Mouse (Mus musculus) bone marrow macrophage, adult 2 months (primary cell): ENCODE measurements around the gene Bspry. TPM values are rescaled to one million over a fixed set of nuclear protein-coding genes. Genes with fewer than 3 reads are reported as not detected.

Experiments
- H3K27ac ChIP-seq: 2 replicates; pipeline ENCODE4 v1.5.1; 2012; ENCODE audit warnings: low read depth, low read length; ENCODE audit not compliant: insufficient read depth
- H3K4me1 ChIP-seq: 2 replicates; pipeline ENCODE4 v1.6.1; 2012; ENCODE audit warnings: low read length; ENCODE audit not compliant: control insufficient read depth, insufficient read depth
- H3K4me3 ChIP-seq: 2 replicates; pipeline ENCODE4 v1.5.1; 2012; ENCODE audit warnings: mild to moderate bottlenecking, low read length, moderate library complexity; ENCODE audit not compliant: insufficient read depth
- CTCF ChIP-seq: IDR thresholded peaks from 2 replicates; pipeline ENCODE4 v1.5.1; 2012; ENCODE audit warnings: low read depth, mild to moderate bottlenecking, low read length, moderate library complexity
- POLR2A ChIP-seq: IDR thresholded peaks from 2 replicates; pipeline ENCODE4 v1.6.1; 2012; ENCODE audit warnings: mild to moderate bottlenecking, low read depth, low read length, borderline replicate concordance
- polyA plus RNA-seq: library from polyadenylated mRNA; stranded (reverse); fragments of >200 nt; gene quantifications from 2 replicates; pipeline ENCODE4 v1.2.4, GENCODE M21; 2012; ENCODE audit not compliant: missing spikeins, insufficient read depth, insufficient read length

Bspry gene
- polyA plus RNA-seq, 1 experiment = 0.55 TPM

DNA sequence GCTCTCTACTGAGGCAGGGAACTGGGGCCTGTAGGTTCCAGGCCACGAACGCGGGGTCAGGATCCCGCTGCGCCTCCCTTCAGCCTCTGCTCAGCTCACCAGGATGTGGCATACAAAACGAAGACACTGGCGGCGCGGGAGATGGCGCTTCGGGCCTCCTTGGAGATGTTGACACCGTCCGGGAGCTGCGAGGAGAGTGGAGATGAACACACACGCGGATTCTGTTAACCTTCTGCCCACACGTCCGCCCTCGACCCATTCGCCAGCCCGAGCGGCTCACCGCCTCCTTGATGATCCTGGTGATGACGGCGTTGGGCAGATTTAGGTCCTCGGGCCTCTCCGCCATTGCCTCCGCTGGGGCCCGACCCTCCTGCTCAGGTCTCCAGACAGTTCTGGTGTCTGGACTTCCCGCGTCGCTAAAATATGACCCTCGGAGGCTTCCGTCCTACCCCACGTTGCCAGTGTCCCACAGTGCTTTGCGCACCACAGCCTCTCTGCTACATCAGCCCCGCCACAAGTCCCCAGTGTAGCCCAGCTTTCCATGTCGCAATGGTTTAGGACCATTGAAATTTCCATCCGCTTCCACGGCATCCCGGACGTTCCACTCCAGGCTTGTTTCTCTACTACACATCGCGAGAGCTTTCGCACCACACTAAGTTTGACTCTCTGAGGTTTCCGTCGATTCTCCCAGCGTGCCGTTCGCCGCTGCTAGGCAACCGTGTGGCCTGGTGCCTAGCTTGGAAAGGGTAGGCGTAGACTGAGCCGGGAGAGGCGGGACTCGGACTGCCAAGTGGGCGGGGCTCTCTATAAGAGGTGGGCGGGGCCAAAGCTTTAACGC is 45.0 kb downstream of the Bspry start, which contains the start of the genes Pole3 and 4933430I17Rik:
Gene Pole3 (minus strand): TSS at position 418 of the 838 bp plus-strand sequence.
Gene 4933430I17Rik (plus strand): TSS at position 719 of the 838 bp plus-strand sequence.
- Histone ChIP-seq H3K4me1 (0 out of 2 replicates have a peak, but pooled peaks cover 5% of the 10 kb centered on the region), H3K4me3 (peak within 1 kb of the TSS; percentile 98), H3K27ac (peak within 1 kb of the TSS; percentile 97)
- TF ChIP-seq CTCF (no peak), POLR2A (no peak)

DNA sequence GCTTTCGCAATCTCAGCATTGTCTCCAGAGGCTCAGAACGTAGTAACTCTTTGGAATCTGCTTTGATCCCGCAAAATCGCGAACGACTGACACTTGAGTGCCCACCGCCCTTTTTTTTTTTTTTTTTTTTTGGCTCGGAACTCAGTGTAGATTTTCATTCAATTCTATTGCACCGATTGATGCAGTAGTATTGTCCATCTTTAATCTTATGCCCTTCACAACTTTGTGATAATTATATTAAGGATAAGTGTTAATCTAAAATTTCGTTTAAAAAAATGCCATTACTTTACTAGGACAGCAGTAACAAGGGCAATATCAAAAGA is 45.6 kb downstream of the Bspry start:
- H3K4me1 ChIP-seq = 0 out of 2 replicates have a peak, but pooled peaks cover 5% of the 10 kb centered on the region
- H3K27ac ChIP-seq = no peak overlapping the region
- peak overlapping the region; percentile 37; the same call in 1 of the 2 replicates for H3K4me3 ChIP-seq
- TF ChIP-seq POLR2A = no peak

DNA sequence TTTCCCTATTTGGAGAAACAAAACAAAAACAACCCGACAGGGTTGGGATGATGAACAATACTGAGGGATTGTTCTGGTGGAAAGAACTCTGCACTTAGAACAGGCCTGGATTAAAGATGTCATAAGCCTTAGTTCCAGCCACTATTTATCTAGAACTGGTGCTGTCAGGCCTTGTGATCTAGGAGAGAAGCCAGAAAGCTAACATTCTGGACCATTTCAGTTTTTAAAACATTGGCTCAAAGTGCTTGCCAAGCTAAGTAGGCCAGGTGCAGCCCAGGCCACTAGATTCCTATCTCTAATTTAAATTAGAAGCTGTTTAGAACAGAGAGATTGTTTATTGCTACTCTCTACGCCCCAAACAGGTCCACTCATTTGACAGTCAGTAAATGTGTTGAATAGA is 46.4 kb downstream of the Bspry start:
- TF ChIP-seq CTCF (no peak), POLR2A (no peak)
- Histone ChIP-seq H3K27ac (no peak overlapping the region), H3K4me1 (0 out of 2 replicates have a peak, but pooled peaks cover 5% of the 10 kb centered on the region), H3K4me3 (no peak overlapping the region)

DNA sequence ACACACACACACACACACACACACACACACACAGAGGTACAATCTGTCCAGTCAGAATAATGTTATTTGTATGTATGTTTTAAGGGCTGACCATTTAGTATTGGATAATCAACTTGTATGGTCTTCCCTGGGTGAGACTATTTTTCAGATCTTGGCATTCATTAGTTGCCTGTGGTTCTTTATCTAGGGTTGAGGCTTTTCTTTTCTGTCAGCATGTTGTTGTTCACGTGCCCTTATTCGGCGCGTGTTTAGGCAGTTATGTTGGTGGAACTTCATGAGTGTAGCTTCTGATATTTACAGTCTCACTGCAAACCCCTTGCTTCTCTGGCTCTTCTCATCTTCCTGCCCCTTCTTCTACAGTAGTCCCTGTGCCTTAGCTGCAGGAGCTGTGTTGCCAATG is 47.8 kb downstream of the Bspry start:
- TF ChIP-seq CTCF (no peak), POLR2A (no peak)
- H3K27ac ChIP-seq = no peak overlapping the region
- no peak overlapping the region for H3K4me3 ChIP-seq
- H3K4me1 ChIP-seq = 0 out of 2 replicates have a peak, but pooled peaks cover 5% of the 10 kb centered on the region

DNA sequence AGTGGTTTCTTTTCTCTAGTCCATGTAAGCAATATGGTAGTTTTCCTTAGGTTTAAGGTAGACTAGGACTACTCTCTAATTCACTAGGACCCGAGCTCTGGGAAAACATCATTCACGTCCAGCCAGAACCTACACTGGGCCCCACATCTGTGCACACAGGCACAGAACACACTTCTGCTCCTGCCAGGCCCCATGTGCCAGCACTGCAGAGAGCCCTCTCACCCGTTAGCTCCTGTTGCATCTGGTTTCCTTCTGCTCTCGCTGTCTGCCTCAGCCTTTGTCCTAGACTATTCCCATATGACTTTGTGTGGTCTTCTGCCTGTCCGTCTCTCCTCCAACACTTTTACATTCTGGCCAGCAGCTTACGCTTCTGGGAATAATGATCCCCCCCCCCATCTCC is 53.9 kb downstream of the Bspry start:
- no peak overlapping the region for H3K27ac ChIP-seq
- no peak for TF ChIP-seq CTCF
- no peak for TF ChIP-seq POLR2A
- H3K4me3 ChIP-seq = no peak overlapping the region
- no peaks in the 10 kb centered on the region for H3K4me1 ChIP-seq

DNA sequence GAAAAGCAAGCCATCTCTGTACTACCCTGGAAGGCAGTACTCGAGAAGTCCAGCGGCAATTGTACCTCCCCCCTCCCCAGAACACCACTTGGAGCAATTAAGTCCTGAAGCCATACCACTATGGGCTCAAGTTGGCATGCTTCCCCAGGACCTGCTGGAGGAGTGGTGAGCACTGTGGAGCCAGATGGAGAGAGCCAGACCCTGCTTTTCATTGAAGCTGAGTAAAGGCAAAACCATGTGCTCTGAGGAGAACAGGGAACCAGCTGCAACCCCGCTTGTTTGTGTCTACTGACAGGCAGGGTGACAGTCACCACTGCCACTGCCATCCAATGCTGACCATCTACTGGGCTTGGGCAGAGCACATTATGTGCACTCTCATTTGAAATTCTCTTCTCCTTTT is 61.9 kb downstream of the Bspry start:
- TF ChIP-seq POLR2A (no peak), CTCF (no peak)
- peaks cover 25% of the 10 kb centered on the region for H3K4me1 ChIP-seq
- no peak overlapping the region for H3K27ac ChIP-seq
- H3K4me3 ChIP-seq = no peak overlapping the region

DNA sequence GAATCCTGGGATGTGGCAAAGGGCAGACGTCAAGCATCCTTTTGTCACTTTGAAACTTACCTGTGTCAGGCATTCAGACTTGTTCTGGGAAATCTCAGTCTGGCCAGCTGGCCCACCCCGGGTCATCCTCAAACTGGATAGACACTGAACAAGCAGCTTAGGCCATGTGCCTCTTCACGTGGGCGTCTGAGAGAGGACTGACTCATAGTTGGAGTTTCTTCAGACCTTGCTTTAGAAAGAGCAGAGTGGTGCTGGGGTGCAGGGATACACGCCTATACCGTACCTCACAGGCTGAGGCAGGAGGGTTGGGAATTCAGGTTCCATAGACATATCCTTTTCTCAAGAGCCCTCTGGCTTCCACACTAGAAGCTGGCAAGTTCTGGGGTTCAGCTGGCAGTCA is 63.9 kb downstream of the Bspry start:
- Histone ChIP-seq H3K27ac (no peak overlapping the region), H3K4me3 (no peak overlapping the region), H3K4me1 (peaks cover 25% of the 10 kb centered on the region)
- TF ChIP-seq CTCF (no peak), POLR2A (no peak)

DNA sequence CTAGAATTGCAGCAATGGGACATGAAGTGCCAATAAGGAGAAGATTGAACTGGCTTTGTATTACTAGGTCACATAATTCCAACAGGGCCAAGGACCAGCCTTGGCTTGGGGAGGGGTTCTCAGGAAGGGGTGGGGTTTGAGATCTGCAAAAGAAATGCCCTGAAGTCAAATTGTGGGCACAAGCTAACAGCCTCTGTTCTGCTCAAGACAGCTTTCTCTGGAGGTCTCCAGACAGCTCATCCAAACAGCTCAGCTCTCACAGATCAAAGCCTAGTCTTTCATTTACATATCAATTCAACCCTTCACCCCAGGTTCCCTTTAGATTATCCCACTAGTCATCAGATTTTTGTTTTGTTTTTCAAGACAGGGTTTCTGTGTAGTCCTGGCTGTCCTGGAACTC is 64.9 kb downstream of the Bspry start:
- Histone ChIP-seq H3K27ac (no peak overlapping the region), H3K4me1 (peaks cover 25% of the 10 kb centered on the region), H3K4me3 (no peak overlapping the region)
- no peak for TF ChIP-seq POLR2A
- no peak for TF ChIP-seq CTCF

Other genes with a start within 250 kb of the Bspry start
- not detected in 2 replicates for gene Zfp37, start 249.0 kb upstream of the Bspry start, polyA plus RNA-seq
- gene Slc31a2, start 217.5 kb upstream of the Bspry start, polyA plus RNA-seq = 72.9 and 73.7 TPM in 2 replicates
- gene Fkbp15, start 119.5 kb upstream of the Bspry start, polyA plus RNA-seq = 92.2 and 95.1 TPM in 2 replicates
- 64.1 and 71.0 TPM in 2 replicates for gene Slc31a1, start 119.3 kb upstream of the Bspry start, polyA plus RNA-seq
- gene Cdc26, start 71.4 kb upstream of the Bspry start, polyA plus RNA-seq = 54.8 and 71.2 TPM in 2 replicates
- 10.1 and 10.9 TPM in 2 replicates for gene Prpf4, start 71.3 kb upstream of the Bspry start, polyA plus RNA-seq
- not detected in 2 replicates for gene Rnf183, start 44.8 kb upstream of the Bspry start, polyA plus RNA-seq
- gene Wdr31, start 9.2 kb upstream of the Bspry start, polyA plus RNA-seq = 0.94 TPM in 1 of 2 replicates, not detected in the other
- 0.46 and 2.2 TPM in 2 replicates for gene Hdhd3, start 23.4 kb downstream of the Bspry start, polyA plus RNA-seq
- 9.2 and 10.3 TPM in 2 replicates for gene Alad, start 39.9 kb downstream of the Bspry start, polyA plus RNA-seq
- 32.2 and 33.8 TPM in 2 replicates for gene Pole3, start 45.0 kb downstream of the Bspry start, polyA plus RNA-seq
- 0.60 TPM in 1 of 2 replicates, not detected in the other for gene 4933430I17Rik, start 45.3 kb downstream of the Bspry start, polyA plus RNA-seq
- 17.2 and 19.7 TPM in 2 replicates for gene Rgs3, start 79.8 kb downstream of the Bspry start, polyA plus RNA-seq